Mouse (Mus musculus) small intestine, adult 2 months (tissue): Measurements from ENCODE around the gene Got2.

Source experiments
- CTCF ChIP-seq: fragments of 200-500 bp; IDR thresholded peaks from 2 replicates; pipeline ENCODE4 v1.5.1; 2012; ENCODE audit warnings: low read depth, mild to moderate bottlenecking, control low read depth, inconsistent platforms, low read length, moderate library complexity, mixed read lengths; ENCODE audit not compliant: insufficient replicate concordance, insufficient read length; ENCODE audit errors: extremely low read depth
- POLR2A ChIP-seq: fragments of 200-500 bp; IDR thresholded peaks from 2 replicates; pipeline ENCODE4 v1.6.1; 2012; ENCODE audit warnings: low read depth, mild to moderate bottlenecking, control low read depth, inconsistent platforms, low read length, moderate library complexity

DNA sequence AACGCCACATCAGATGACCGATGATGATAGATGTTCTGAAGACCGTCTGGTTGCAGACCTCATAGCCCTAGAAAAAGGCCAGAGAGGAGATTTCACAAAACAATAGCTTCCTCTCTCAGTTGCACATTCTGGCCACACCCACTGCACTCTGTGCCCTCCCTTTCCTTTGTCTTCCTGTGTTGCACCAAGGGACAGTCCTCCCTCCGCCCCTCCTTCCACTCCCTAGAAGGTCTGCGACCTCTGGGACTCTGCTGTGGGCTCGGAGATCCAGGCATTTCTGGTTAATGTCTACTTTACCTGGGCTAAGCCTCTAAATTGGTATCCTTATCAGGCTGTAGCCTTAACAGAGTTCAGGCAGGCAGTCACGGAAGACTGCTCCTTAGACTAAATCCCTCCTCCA, 13.5 kb upstream of the Got2 start:
- TF ChIP-seq CTCF, result no peak
- no peak for TF ChIP-seq POLR2A
